Mouse (Mus musculus) bone marrow macrophage, adult 2 months (primary cell): Measurements from ENCODE around the gene Pcp4l1.
"Not testable (repeated sequence)": the region's sequence is repeated elsewhere in the genome, so short reads cannot be mapped to it uniquely, and the experiment has no call there.

Experiments
- CTCF ChIP-seq: IDR thresholded peaks from 2 replicates; pipeline ENCODE4 v1.5.1; 2012; ENCODE audit warnings: low read depth, mild to moderate bottlenecking, low read length, moderate library complexity
- POLR2A ChIP-seq: IDR thresholded peaks from 2 replicates; pipeline ENCODE4 v1.6.1; 2012; ENCODE audit warnings: mild to moderate bottlenecking, low read depth, low read length, borderline replicate concordance

GRCm38 (mm10) chr1:171142981-171143380 is 53.1 kb downstream of the Pcp4l1 start:
- TF ChIP-seq CTCF, POLR2A: not testable (repeated sequence)
